Mouse (Mus musculus) liver, embryonic 15.5 days (tissue): ENCODE data around the gene Cap1. TPM values are rescaled to one million over a fixed set of nuclear protein-coding genes. Genes with fewer than 3 reads are reported as not detected.

Experiments used
- ATAC-seq: fragments of 200-750 bp; cut with Nextera tagmentation; 2 replicates; pipeline ENCODE4 v1.8.0; 2017; ENCODE audit warnings: moderate number of reproducible peaks, mild to moderate bottlenecking, moderate library complexity; ENCODE audit not compliant: insufficient read depth
- H3K27ac ChIP-seq: fragments of 300-500 bp; sonication (generic); replicated peaks from 2 replicates; pipeline ENCODE4 v1.5.1; 2015; ENCODE audit warnings: mild to moderate bottlenecking, inconsistent platforms
- H3K27me3 ChIP-seq: fragments of 300-500 bp; sonication (generic); 2 replicates; pipeline ENCODE4 v1.6.1; 2015; ENCODE audit warnings: mild to moderate bottlenecking, inconsistent platforms
- H3K36me3 ChIP-seq: fragments of 300-500 bp; sonication (generic); replicated peaks from 2 replicates; pipeline ENCODE4 v1.6.1; 2015; ENCODE audit warnings: moderate library complexity, mild to moderate bottlenecking, inconsistent platforms
- H3K4me1 ChIP-seq: fragments of 300-500 bp; sonication (generic); replicated peaks from 2 replicates; pipeline ENCODE4 v1.6.1; 2015; ENCODE audit warnings: inconsistent platforms
- H3K4me2 ChIP-seq: fragments of 300-500 bp; sonication (generic); 2 replicates; pipeline ENCODE4 v1.6.1; 2015; ENCODE audit warnings: moderate library complexity, mild to moderate bottlenecking, inconsistent platforms
- H3K4me3 ChIP-seq: fragments of 300-500 bp; sonication (generic); replicated peaks from 2 replicates; pipeline ENCODE4 v1.5.1; 2015; ENCODE audit warnings: mild to moderate bottlenecking, inconsistent platforms
- H3K9ac ChIP-seq: fragments of 300-500 bp; sonication (generic); 2 replicates; pipeline ENCODE4 v1.6.1; 2015; ENCODE audit warnings: moderate library complexity, mild to moderate bottlenecking, inconsistent platforms
- H3K9me3 ChIP-seq: fragments of 300-500 bp; sonication (generic); replicated peaks from 2 replicates; pipeline ENCODE4 v1.6.1; 2016; ENCODE audit warnings: inconsistent platforms
- WGBS: fragments of 180-500 bp; shearing (Covaris S2); methylation state at CpG from one replicate; pipeline ENCODE4 v1.1.7; 2015; ENCODE audit warnings: mixed read lengths; ENCODE audit not compliant: insufficient replicate concordance; 5-methylcytosine and 5-hydroxymethylcytosine counted together
- polyA plus RNA-seq: library from polyadenylated mRNA; unstranded; fragments of >200 nt; fragmentation: Nextera tagmentation; extraction: Ambion mirVana; gene quantifications from 2 replicates; pipeline ENCODE4 v1.2.1, GENCODE M21; 2015

Cap1 gene
- polyA plus RNA-seq, 1 experiment from 2014 or later: 25.4 TPM

- no peak overlapping the region for H3K4me2 ChIP-seq
- no peak overlapping the region for H3K27ac ChIP-seq
- peaks cover 33% of the 10 kb centered on the region for H3K4me1 ChIP-seq
- no peaks in the 10 kb centered on the region for H3K27me3 ChIP-seq
- H3K36me3 ChIP-seq: peaks cover 68% of the 10 kb centered on the region
- no peak for ATAC-seq
- no peaks in the 10 kb centered on the region for H3K9me3 ChIP-seq
- H3K4me3 ChIP-seq: no peak overlapping the region
- H3K9ac ChIP-seq: no peak overlapping the region
Observed at GRCm38 (mm10) chr4:122870027-122870426, 15.8 kb downstream of the Cap1 start.

- Histone ChIP-seq H3K4me1 (peaks cover 17% of the 10 kb centered on the region), H3K27me3 (no peaks in the 10 kb centered on the region), H3K4me2 (no peak overlapping the region), H3K27ac (no peak overlapping the region), H3K36me3 (peaks cover 87% of the 10 kb centered on the region), H3K9ac (no peak overlapping the region), H3K4me3 (no peak overlapping the region), H3K9me3 (no peaks in the 10 kb centered on the region)
- 68% methylated on average over 1 of the region's 1 CpGs for WGBS
- no peak for ATAC-seq
Observed at GRCm38 (mm10) chr4:122868041-122868440, 17.8 kb downstream of the Cap1 start.

- H3K9ac ChIP-seq: no peak overlapping the region
- H3K27ac ChIP-seq: no peak overlapping the region
- no peaks in the 10 kb centered on the region for H3K27me3 ChIP-seq
- H3K4me2 ChIP-seq: no peak overlapping the region
- WGBS: 91% methylated on average over 4 of the region's 4 CpGs
- H3K4me3 ChIP-seq: no peak overlapping the region
- ATAC-seq: no peak
- H3K4me1 ChIP-seq: peaks cover 7% of the 10 kb centered on the region
- no peaks in the 10 kb centered on the region for H3K9me3 ChIP-seq
- peaks cover 89% of the 10 kb centered on the region for H3K36me3 ChIP-seq
Observed at GRCm38 (mm10) chr4:122861836-122862235, 24.0 kb downstream of the Cap1 start.

- Histone ChIP-seq H3K36me3 (peaks cover 81% of the 10 kb centered on the region), H3K9ac (no peak overlapping the region), H3K4me3 (no peak overlapping the region), H3K4me1 (peaks cover 7% of the 10 kb centered on the region), H3K9me3 (no peaks in the 10 kb centered on the region), H3K4me2 (no peak overlapping the region), H3K27me3 (no peaks in the 10 kb centered on the region), H3K27ac (no peak overlapping the region)
- WGBS: 62% methylated on average over 6 of the region's 6 CpGs
- no peak for ATAC-seq
Observed at GRCm38 (mm10) chr4:122859096-122859674, 26.7 kb downstream of the Cap1 start.

- no peak for ATAC-seq
- Histone ChIP-seq H3K9ac (no peak overlapping the region), H3K4me1 (peaks cover 7% of the 10 kb centered on the region), H3K27ac (no peak overlapping the region), H3K36me3 (peaks cover 69% of the 10 kb centered on the region), H3K27me3 (no peaks in the 10 kb centered on the region), H3K4me2 (no peak overlapping the region), H3K4me3 (no peak overlapping the region), H3K9me3 (no peaks in the 10 kb centered on the region)
- WGBS: 42% methylated on average over 2 of the region's 2 CpGs
Observed at GRCm38 (mm10) chr4:122857909-122858308, 27.9 kb downstream of the Cap1 start.

- 76% methylated on average over 4 of the region's 4 CpGs for WGBS
- no peak overlapping the region for H3K27ac ChIP-seq
- no peak overlapping the region for H3K4me2 ChIP-seq
- H3K4me1 ChIP-seq: peaks cover 7% of the 10 kb centered on the region
- peaks cover 50% of the 10 kb centered on the region for H3K36me3 ChIP-seq
- H3K27me3 ChIP-seq: no peaks in the 10 kb centered on the region
- H3K4me3 ChIP-seq: no peak overlapping the region
- no peak for ATAC-seq
- no peaks in the 10 kb centered on the region for H3K9me3 ChIP-seq
- H3K9ac ChIP-seq: no peak overlapping the region
Observed at GRCm38 (mm10) chr4:122854770-122855169, 31.1 kb downstream of the Cap1 start.

- H3K9me3 ChIP-seq: no peaks in the 10 kb centered on the region
- no peaks in the 10 kb centered on the region for H3K27me3 ChIP-seq
- peaks cover 10% of the 10 kb centered on the region; the same call in 1 of the 2 replicates for H3K4me1 ChIP-seq
- ATAC-seq: no peak
- H3K4me2 ChIP-seq: no peak overlapping the region
- no peak overlapping the region for H3K27ac ChIP-seq
- peaks cover 47% of the 10 kb centered on the region for H3K36me3 ChIP-seq
- 35% methylated on average over 2 of the region's 2 CpGs for WGBS
- H3K4me3 ChIP-seq: no peak overlapping the region
- no peak overlapping the region for H3K9ac ChIP-seq
Observed at GRCm38 (mm10) chr4:122853691-122854090, 32.2 kb downstream of the Cap1 start.

GRCm38 (mm10) chr4:122851535-122851934, 34.3 kb downstream of the Cap1 start:
- Histone ChIP-seq H3K36me3 (peaks cover 31% of the 10 kb centered on the region), H3K9ac (no peak overlapping the region), H3K4me3 (no peak overlapping the region)

GRCm38 (mm10) chr4:122848150-122848621, 37.7 kb downstream of the Cap1 start:
- H3K36me3 ChIP-seq: peaks cover 39% of the 10 kb centered on the region
- H3K9ac ChIP-seq: no peak overlapping the region

More at GRCm38 (mm10) chr4:122851535-122851934, 34.3 kb downstream of the Cap1 start:
- no peaks in the 10 kb centered on the region for H3K27me3 ChIP-seq
- H3K4me1 ChIP-seq: 0 out of 2 replicates have a peak, but pooled peaks cover 3% of the 10 kb centered on the region
- H3K9me3 ChIP-seq: no peaks in the 10 kb centered on the region
- no peak overlapping the region for H3K4me2 ChIP-seq
- no peak for ATAC-seq
- no peak overlapping the region for H3K27ac ChIP-seq

GRCm38 (mm10) chr4:122838416-122838815, 47.4 kb downstream of the Cap1 start:
- H3K27ac ChIP-seq: no peak overlapping the region
- WGBS: 13% methylated on average over 1 of the region's 1 CpGs
- H3K4me1 ChIP-seq: peaks cover 17% of the 10 kb centered on the region
- no peak overlapping the region for H3K9ac ChIP-seq
- H3K36me3 ChIP-seq: peaks cover 8% of the 10 kb centered on the region
- H3K4me2 ChIP-seq: no peak overlapping the region
- no peak overlapping the region for H3K4me3 ChIP-seq
- ATAC-seq: no peak
- no peaks in the 10 kb centered on the region for H3K9me3 ChIP-seq
- no peaks in the 10 kb centered on the region for H3K27me3 ChIP-seq

More at GRCm38 (mm10) chr4:122848150-122848621, 37.7 kb downstream of the Cap1 start:
- WGBS: 42% methylated on average over 13 of the region's 13 CpGs
- Histone ChIP-seq H3K27ac (no peak overlapping the region), H3K4me2 (no peak overlapping the region), H3K4me3 (no peak overlapping the region), H3K4me1 (0 out of 2 replicates have a peak, but pooled peaks cover 3% of the 10 kb centered on the region), H3K9me3 (no peaks in the 10 kb centered on the region), H3K27me3 (no peaks in the 10 kb centered on the region)
- ATAC-seq: peak; percentile 56; the same call in 1 of the 2 replicates

GRCm38 (mm10) chr4:122837994-122838393, 47.9 kb downstream of the Cap1 start:
- Histone ChIP-seq H3K4me3 (no peak overlapping the region), H3K27me3 (no peaks in the 10 kb centered on the region), H3K36me3 (peaks cover 8% of the 10 kb centered on the region), H3K9ac (no peak overlapping the region), H3K9me3 (no peaks in the 10 kb centered on the region), H3K27ac (no peak overlapping the region), H3K4me2 (no peak overlapping the region), H3K4me1 (peaks cover 17% of the 10 kb centered on the region)
- WGBS: 78% methylated on average over 2 of the region's 2 CpGs
- no peak for ATAC-seq
